In genomic region chr13:119069581-119069936, GRCm38 (mm10) we compare ENCODE assay signal across 12 mouse cellular contexts.
"Had no signal": no experiment of that assay in that cellular context is flagged by ENCODE, and none has a peak within 500 bp of the region (broad histone marks: within the 10 kb centered on the region; RNA-seq: fewer than 3 reads in every experiment).

No protein-coding gene starts in this region.

- H3K4me2 ChIP-seq: liver, embryonic 13.5 days; neural tube, embryonic 12.5 days had no signal

- H3K27ac ChIP-seq: hindbrain, postnatal 0 days; left cerebral cortex, adult 2 months; limb, embryonic 10.5 days; liver, embryonic 13.5 days; neural tube, embryonic 12.5 days had no signal

- H3K4me1 ChIP-seq: liver, embryonic 13.5 days; neural tube, embryonic 12.5 days had no signal

- DNase-seq: kidney, adult 11 months; kidney, adult 9 months; kidney, postnatal 10 days; liver, embryonic 13.5 days; liver, postnatal 0 days; midbrain, embryonic 14.5 days; spleen, adult 18-20 months; thymus, postnatal 36 days had no signal

- H3K36me3 ChIP-seq: limb, embryonic 10.5 days; liver, embryonic 13.5 days; neural tube, embryonic 12.5 days had no signal

- H3K27me3 ChIP-seq: liver, embryonic 13.5 days; neural tube, embryonic 12.5 days had no signal

- ATAC-seq: hindbrain, postnatal 0 days; liver, postnatal 0 days had no signal

- H3K9ac ChIP-seq: liver, embryonic 13.5 days; liver, postnatal 0 days; neural tube, embryonic 12.5 days had no signal

- H3K4me3 ChIP-seq: left cerebral cortex, adult 2 months; limb, embryonic 10.5 days; liver, embryonic 13.5 days; neural tube, embryonic 12.5 days had no signal

- H3K9me3 ChIP-seq: limb, embryonic 10.5 days; liver, embryonic 13.5 days; neural tube, embryonic 12.5 days had no signal
